Mouse (Mus musculus) adrenal gland, adult 2 months (tissue): ENCODE data around the gene Ramp1. TPM values are rescaled to one million over a fixed set of nuclear protein-coding genes. Genes with fewer than 3 reads are reported as not detected.
A peak's percentile ranks its signal among the peaks of the same experiment; 100 is the strongest.

Experiments
- DNase-seq: peaks from one replicate; pipeline ENCODE4 v3.0.0; 2021
- long read RNA-seq: library from polyadenylated mRNA; stranded (forward); transcript quantifications from one replicate; pipeline ENCODE4 v2.0.0, GENCODE M21; 2021
- polyA plus RNA-seq: library from polyadenylated mRNA; depleted of rRNA; stranded (reverse); fragments of >200 nt; gene quantifications from 2 replicates; pipeline ENCODE4 v1.2.3, GENCODE M21; 2012; rRNA removed
- total RNA-seq, 2 experiments: library from RNA; stranded (reverse); gene quantifications; 2 replicates each; pipeline ENCODE4 v1.2.3; 2021

Gene Ramp1
- total RNA-seq (10 to 100 TPM in 1 of 2 experiments, 1 to 10 TPM in 1; 8.0 to 10.7 TPM), polyA plus RNA-seq (19.9 and 26.5 TPM in 2 replicates)
- long read RNA-seq, transcript Ramp1-201 (3 exons, 2,325 nt): major isoform, 11 of 14 reads
- long read RNA-seq, partial matches to known transcripts: 1 of 14 reads
- long read RNA-seq, other reads (novel, unspliced or antisense): 2 of 14 reads

- peak; percentile 50 for DNase-seq
Observed at GRCm38 (mm10) chr1:91179533-91180173, at the start of gene Ramp1. TSS of gene Ramp1 (plus strand) at chr1:91179822.

GRCm38 (mm10) chr1:91137036-91137435, 42.6 kb upstream of the Ramp1 start:
- DNase-seq: no peak

- no peak for DNase-seq
Observed at GRCm38 (mm10) chr1:91144813-91145212, 34.8 kb upstream of the Ramp1 start, which contains the start of gene Rbm44. TSS of gene Rbm44 (plus strand) at chr1:91145089.

GRCm38 (mm10) chr1:91151509-91151908, 28.1 kb upstream of the Ramp1 start:
- no peak for DNase-seq

- DNase-seq: no peak
Observed at GRCm38 (mm10) chr1:91166798-91167197, 12.8 kb upstream of the Ramp1 start.

GRCm38 (mm10) chr1:91169157-91169556, 10.5 kb upstream of the Ramp1 start:
- no peak for DNase-seq

GRCm38 (mm10) chr1:91174796-91175195, 4.8 kb upstream of the Ramp1 start:
- no peak for DNase-seq

- DNase-seq: no peak
Observed at GRCm38 (mm10) chr1:91176026-91176425, 3.6 kb upstream of the Ramp1 start.

GRCm38 (mm10) chr1:91176871-91177270, 2.8 kb upstream of the Ramp1 start:
- no peak for DNase-seq

- peak; percentile 70 for DNase-seq
Observed at GRCm38 (mm10) chr1:91179086-91179485, 536 bp upstream of the Ramp1 start.

- no peak for DNase-seq
Observed at GRCm38 (mm10) chr1:91180174-91180565, 548 bp downstream of the Ramp1 start.

GRCm38 (mm10) chr1:91180723-91181122, 1.1 kb downstream of the Ramp1 start:
- no peak for DNase-seq

GRCm38 (mm10) chr1:91181261-91181660, 1.6 kb downstream of the Ramp1 start:
- DNase-seq: no peak

- DNase-seq: no peak
Observed at GRCm38 (mm10) chr1:91181784-91182450, 2.3 kb downstream of the Ramp1 start.

GRCm38 (mm10) chr1:91183305-91183704, 3.7 kb downstream of the Ramp1 start:
- no peak for DNase-seq

- no peak for DNase-seq
Observed at GRCm38 (mm10) chr1:91186677-91187076, 7.1 kb downstream of the Ramp1 start.

- no peak for DNase-seq
Observed at GRCm38 (mm10) chr1:91187315-91187714, 7.7 kb downstream of the Ramp1 start.

GRCm38 (mm10) chr1:91187786-91188640, 8.4 kb downstream of the Ramp1 start:
- no peak for DNase-seq

GRCm38 (mm10) chr1:91188851-91189460, 9.3 kb downstream of the Ramp1 start:
- DNase-seq: no peak

- DNase-seq: no peak
Observed at GRCm38 (mm10) chr1:91192184-91192583, 12.6 kb downstream of the Ramp1 start.

GRCm38 (mm10) chr1:91193242-91193641, 13.6 kb downstream of the Ramp1 start:
- no peak for DNase-seq

GRCm38 (mm10) chr1:91193680-91194079, 14.1 kb downstream of the Ramp1 start:
- DNase-seq: no peak
